Mouse (Mus musculus) CH12.LX (cell line): Measurements from ENCODE around the gene Podxl2. TPM values are rescaled to one million over a fixed set of nuclear protein-coding genes. Genes with fewer than 3 reads are reported as not detected.
A peak's percentile ranks its signal among the peaks of the same experiment; 100 is the strongest.

Experiments used
- DNase-seq: peaks from one replicate; pipeline ENCODE4 v3.0.0-alpha.2; 2013; ENCODE audit errors: extremely low read depth
- H3K27ac ChIP-seq: 2 replicates; pipeline ENCODE4 v1.5.1; 2012; ENCODE audit warnings: low read depth, mild to moderate bottlenecking, control low read depth, moderate library complexity; ENCODE audit not compliant: insufficient read depth
- H3K27me3 ChIP-seq: replicated peaks from 2 replicates; pipeline ENCODE3; 2012; ENCODE audit warnings: inconsistent platforms
- H3K36me3 ChIP-seq, 2 experiments: replicated peaks in 1 of 2; 2 replicates each; pipeline versions ENCODE3 to v1.6.1; 2012; ENCODE audit warnings: inconsistent platforms in 1 of 2, low read length in 1 of 2, mild to moderate bottlenecking in 1 of 2, mixed read lengths in 1 of 2, moderate library complexity in 1 of 2; ENCODE audit not compliant: control insufficient read depth in 1 of 2, insufficient read depth in 1 of 2
- H3K4me1 ChIP-seq, 2 experiments: 2 replicates each; pipeline ENCODE4 v1.6.1; 2012; ENCODE audit warnings: inconsistent platforms in 1 of 2, moderate library complexity in 1 of 2; ENCODE audit not compliant: insufficient read depth in 2 of 2, control insufficient read depth in 1 of 2
- H3K4me2 ChIP-seq: 2 replicates; pipeline ENCODE4 v1.6.1; 2012; ENCODE audit warnings: low read depth, mild to moderate bottlenecking, control low read depth; ENCODE audit not compliant: poor library complexity, insufficient read depth, severe bottlenecking
- H3K4me3 ChIP-seq, 3 experiments: fragments of 150-350 bp in 1 of 3; sonication (generic) in 1 of 3; replicated peaks in 1 of 3; 2 replicates each; pipeline versions ENCODE3 to v1.5.1; 2011 to 2012; ENCODE audit warnings: low read depth in 2 of 3, low read length in 2 of 3, mild to moderate bottlenecking in 2 of 3, moderate library complexity in 2 of 3, control low read depth in 1 of 3, improper control_type of control experiment in 1 of 3, inconsistent platforms in 1 of 3, mixed read lengths in 1 of 3; ENCODE audit not compliant: poor library complexity in 1 of 3
- H3K79me2 ChIP-seq: replicated peaks from 2 replicates; pipeline ENCODE4 v1.6.1; 2012; ENCODE audit warnings: mild to moderate bottlenecking, moderate library complexity; ENCODE audit not compliant: control insufficient read depth, poor library complexity, insufficient read depth, severe bottlenecking; ENCODE audit errors: extremely low read depth
- H3K9ac ChIP-seq: 2 replicates; pipeline ENCODE4 v1.6.1; 2012; ENCODE audit warnings: low read depth, mild to moderate bottlenecking, control low read depth, moderate library complexity; ENCODE audit not compliant: insufficient read depth
- H3K9me3 ChIP-seq: replicated peaks from 2 replicates; pipeline ENCODE3; 2012; ENCODE audit warnings: low read length, inconsistent platforms, mixed read lengths
- BHLHE40 ChIP-seq: IDR thresholded peaks from 2 replicates; pipeline ENCODE4 v1.6.1; 2011; ENCODE audit warnings: mild to moderate bottlenecking, low read depth, low read length, improper control_type of control experiment
- CHD1 ChIP-seq: IDR thresholded peaks from 2 replicates; pipeline ENCODE4 v1.6.1; 2012; ENCODE audit warnings: low read depth, low read length, improper control_type of control experiment, inconsistent platforms
- CHD2 ChIP-seq: IDR thresholded peaks from 2 replicates; pipeline ENCODE4 v1.6.1; 2011; ENCODE audit warnings: low read length, improper control_type of control experiment
- CTCF ChIP-seq, 2 experiments: IDR thresholded peaks in 1 of 2; conservative IDR thresholded peaks in 1 of 2; 2 replicates each; pipeline ENCODE4 v1.5.1; 2011 to 2012; ENCODE audit warnings: low read depth in 2 of 2, low read length in 2 of 2, improper control_type of control experiment in 1 of 2, inconsistent platforms in 1 of 2, mild to moderate bottlenecking in 1 of 2, moderate library complexity in 1 of 2
- E2F4 ChIP-seq: IDR thresholded peaks from 2 replicates; pipeline ENCODE4 v1.6.1; 2011; ENCODE audit warnings: low read depth, low read length, improper control_type of control experiment; ENCODE audit not compliant: insufficient replicate concordance
- EP300 ChIP-seq: IDR thresholded peaks from 2 replicates; pipeline ENCODE4 v1.6.1; 2011; ENCODE audit warnings: low read length, improper control_type of control experiment
- GABPA ChIP-seq: IDR thresholded peaks from 2 replicates; pipeline ENCODE4 v1.6.1; 2012; ENCODE audit warnings: low read depth, low read length, improper control_type of control experiment, inconsistent platforms; ENCODE audit not compliant: insufficient replicate concordance
- HCFC1 ChIP-seq: IDR thresholded peaks from 2 replicates; pipeline ENCODE4 v1.6.1; 2012; ENCODE audit warnings: low read depth, mild to moderate bottlenecking, inconsistent platforms, low read length, improper control_type of control experiment
- JUN ChIP-seq: IDR thresholded peaks from 2 replicates; pipeline ENCODE4 v1.6.1; 2011; ENCODE audit warnings: low read depth, mild to moderate bottlenecking, low read length, improper control_type of control experiment, moderate library complexity; ENCODE audit not compliant: insufficient read depth
- KAT2A ChIP-seq: IDR thresholded peaks from 2 replicates; pipeline ENCODE4 v1.6.1; 2012; ENCODE audit warnings: low read length, improper control_type of control experiment, inconsistent platforms; ENCODE audit not compliant: insufficient replicate concordance
- MAFK ChIP-seq: IDR thresholded peaks from 2 replicates; pipeline ENCODE4 v1.6.1; 2011; ENCODE audit warnings: low read length, improper control_type of control experiment; ENCODE audit not compliant: insufficient replicate concordance
- MAZ ChIP-seq: IDR thresholded peaks from 2 replicates; pipeline ENCODE4 v1.6.1; 2012; ENCODE audit warnings: low read depth, mild to moderate bottlenecking, inconsistent platforms, low read length, improper control_type of control experiment, moderate library complexity
- NRF1 ChIP-seq: IDR thresholded peaks from 2 replicates; pipeline ENCODE4 v1.6.1; 2014; ENCODE audit warnings: low read depth, mild to moderate bottlenecking, inconsistent platforms, low read length, improper control_type of control experiment, moderate library complexity
- POLR2A ChIP-seq: IDR thresholded peaks from 2 replicates; pipeline ENCODE4 v1.6.1; 2011; ENCODE audit warnings: low read depth, mild to moderate bottlenecking, improper control_type of control experiment, low read length
- POLR2AphosphoS2 ChIP-seq: IDR thresholded peaks from 2 replicates; pipeline ENCODE4 v1.6.1; 2011; ENCODE audit warnings: low read depth, low read length, improper control_type of control experiment
- RCOR1 ChIP-seq: conservative IDR thresholded peaks from 2 replicates; pipeline ENCODE4 v1.6.1; 2012; ENCODE audit warnings: low read depth, mild to moderate bottlenecking, inconsistent platforms, low read length, improper control_type of control experiment
- SIN3A ChIP-seq: IDR thresholded peaks from 2 replicates; pipeline ENCODE4 v1.6.1; 2012; ENCODE audit warnings: low read length, improper control_type of control experiment, inconsistent platforms
- TCF12 ChIP-seq: IDR thresholded peaks from 2 replicates; pipeline ENCODE4 v1.6.1; 2014; ENCODE audit warnings: low read depth, mild to moderate bottlenecking, inconsistent platforms, low read length, improper control_type of control experiment
- USF1 ChIP-seq: IDR thresholded peaks from 2 replicates; pipeline ENCODE4 v1.6.1; 2014; ENCODE audit warnings: low read depth, mild to moderate bottlenecking, inconsistent platforms, low read length, improper control_type of control experiment
- ZNF384 ChIP-seq: IDR thresholded peaks from 2 replicates; pipeline ENCODE4 v1.6.1; 2012; ENCODE audit warnings: low read depth, low read length, improper control_type of control experiment, inconsistent platforms
- dilution Hi-C: fragments of 300-500 bp; cut with MboI; formaldehyde crosslinking; loops from 2 replicates; pipeline ENCODE4 v1.14.3; 2020; ENCODE audit warnings: low sequenced_read_pairs; ENCODE audit not compliant: extremely low pct_unique_long_range_greater_than_20kb, extremely low pct_ligation_motif_present
- in situ Hi-C: fragments of 300-500 bp; cut with MboI; formaldehyde crosslinking; loops from 3 replicates; pipeline ENCODE4 v1.14.3; 2019; ENCODE audit warnings: low sequenced_read_pairs, low pct_ligation_motif_present, low pct_unique_long_range_greater_than_20kb, mixed read lengths
- polyA plus RNA-seq: library from polyadenylated mRNA; unstranded; fragments of >175 nt; gene quantifications from 2 replicates; pipeline ENCODE4 v1.2.1, GENCODE M21; 2012; ENCODE audit warnings: low read depth; ENCODE audit not compliant: insufficient read length
- total RNA-seq, 2 experiments: library from RNA; depleted of rRNA; stranded (reverse); fragments of 300-350 nt in 1 of 2; fragments of >200 nt in 1 of 2; gene quantifications; 2 replicates each; pipeline ENCODE4 v1.2.3; 2012 to 2014

The Podxl2 gene
- total and polyA plus RNA-seq, 3 experiments, result 0.79 to 0.93 (median 0.81) TPM

GRCm38 (mm10) chr6:88897246-88897645, 22.4 kb upstream of the Podxl2 start:
- DNase-seq, result no peak
- no peaks in the 10 kb centered on the region for H3K9me3 ChIP-seq
- dilution Hi-C loops (no loop called here), in situ Hi-C loops (loop anchor here (25.0 kb wide), 1 partner anchor 785 kb away; no protein-coding TSS in a partner anchor)
- peaks cover 33 to 49% of the 10 kb centered on the region in 2 experiments for H3K36me3 ChIP-seq
- H3K27me3 ChIP-seq, result no peaks in the 10 kb centered on the region
- peak overlapping the region; percentile 86 for H3K4me2 ChIP-seq
- H3K27ac ChIP-seq, result no peak overlapping the region
- H3K79me2 ChIP-seq, result peaks cover 37% of the 10 kb centered on the region
- peaks cover 6 to 36% of the 10 kb centered on the region in 2 experiments; a peak in 3 of 4 replicates for H3K4me1 ChIP-seq
- peak overlapping the region; percentile 79 for H3K9ac ChIP-seq
- H3K4me3 ChIP-seq, result peak overlapping the region; percentile 57 to 75 (median 60)
- TF ChIP-seq POLR2AphosphoS2, result no peak
- TF ChIP-seq GABPA, result no peak
- TF ChIP-seq TCF12, result no peak
- no peak for TF ChIP-seq BHLHE40
- TF ChIP-seq KAT2A, result no peak
- no peak for TF ChIP-seq USF1
- TF ChIP-seq JUN, result no peak
- TF ChIP-seq POLR2A, result no peak
- no peak for TF ChIP-seq EP300
- no peak for TF ChIP-seq E2F4
- TF ChIP-seq ZNF384, result no peak
- no peak for TF ChIP-seq CHD2
- no peak for TF ChIP-seq MAZ
- no peak for TF ChIP-seq NRF1
- no peak for TF ChIP-seq HCFC1
- TF ChIP-seq MAFK, result no peak
- TF ChIP-seq RCOR1, result no peak
- TF ChIP-seq CHD1, result no peak
- no peak for TF ChIP-seq SIN3A

- H3K27me3 ChIP-seq, result no peaks in the 10 kb centered on the region
- no peak overlapping the region for H3K4me2 ChIP-seq
- in situ Hi-C loops, result loop anchor here (25.0 kb wide), 1 partner anchor 784 kb away; no protein-coding TSS in a partner anchor
- dilution Hi-C loops, result no loop called here
- peaks cover 6 to 38% of the 10 kb centered on the region in 2 experiments for H3K4me1 ChIP-seq
- peaks cover 43% of the 10 kb centered on the region for H3K79me2 ChIP-seq
- H3K9me3 ChIP-seq, result no peaks in the 10 kb centered on the region
- DNase-seq, result peak; percentile 44
- H3K4me3 ChIP-seq, result no peak overlapping the region
- no peak overlapping the region for H3K9ac ChIP-seq
- no peak overlapping the region for H3K27ac ChIP-seq
- H3K36me3 ChIP-seq, result peaks cover 46 to 62% of the 10 kb centered on the region in 2 experiments
- TF ChIP-seq SIN3A, result no peak
- peak in 1 of 2 experiments; percentile 35; a peak in 2 of 4 replicates for TF ChIP-seq CTCF (conservative IDR thresholded peaks at IDR 0.05 in 1 of 2, IDR thresholded peaks at IDR 0.05 in 1 of 2; ENCODE audit: low read depth in 2 of 2, low read length in 2 of 2)
- TF ChIP-seq MAZ, result no peak
- no peak for TF ChIP-seq E2F4
- no peak for TF ChIP-seq EP300
Observed at GRCm38 (mm10) chr6:88895943-88896342, 21.1 kb upstream of the Podxl2 start.
